Comparison of ENCODE assay signal across 8 mouse cellular contexts in genomic region chr19:16328074-16328850, GRCm38 (mm10).
A peak's percentile ranks its signal among the peaks of the same experiment; 100 is the strongest.
DNase-seq lines count a peak whose midpoint lies in the region; ATAC-seq and TF ChIP-seq lines count a peak whose summit lies in the region.

No protein-coding gene starts in this region.

- no peaks in the 10 kb centered on the region for H3K27me3 ChIP-seq in thymus, adult 2 months (ENCODE audit: control insufficient read depth, insufficient read depth, low read length)
- H3K27me3 ChIP-seq in heart, embryonic 15.5 days: no peaks in the 10 kb centered on the region
- no peaks in the 10 kb centered on the region for H3K27me3 ChIP-seq in spleen, adult 2 months (ENCODE audit: control insufficient read depth, insufficient read depth, low read length)

- peak; percentile 6 for DNase-seq in thymus, adult 2 months
- DNase-seq in thymus, postnatal 10 days (ENCODE audit: low spot score in 2 of 2): no peak
- DNase-seq in cerebellum, adult 11 months: peak; percentile 81
- peak; percentile 83 to 86 for DNase-seq in kidney, postnatal 4 days
- DNase-seq in spleen, adult 2 months (ENCODE audit: low read depth in 1 of 2, low spot score in 2 of 2): peak; percentile 60 to 77
- DNase-seq in gastrocnemius, postnatal 4 days (ENCODE audit: low spot score in 2 of 2): no peak

- H3K4me1 ChIP-seq in thymus, adult 2 months (replicated peaks; ENCODE audit: control insufficient read depth, insufficient read depth, low read length): no peaks in the 10 kb centered on the region
- H3K4me1 ChIP-seq in heart, embryonic 15.5 days (replicated peaks): peaks cover 46% of the 10 kb centered on the region
- H3K4me1 ChIP-seq in spleen, adult 2 months (ENCODE audit: control insufficient read depth, insufficient read depth, insufficient read length): peaks cover 12% of the 10 kb centered on the region; the same call in 1 of the 2 replicates

- H3K27ac ChIP-seq in thymus, adult 2 months (ENCODE audit: control insufficient read depth, insufficient read depth, low read length): no peak overlapping the region
- peak overlapping the region; percentile 33; the same call in 1 of the 2 replicates for H3K27ac ChIP-seq in heart, embryonic 15.5 days
- no peak overlapping the region for H3K27ac ChIP-seq in spleen, adult 2 months (ENCODE audit: insufficient read depth, low read length)

- WGBS in thymus, adult 2 months: 73% methylated on average over 7 of the region's 7 CpGs
- WGBS in heart, embryonic 15.5 days: 43% methylated on average over 7 of the region's 7 CpGs
- WGBS in spleen, adult 2 months: 66% methylated on average over 7 of the region's 7 CpGs

- ATAC-seq in heart, embryonic 15.5 days (replicated peaks; ENCODE audit: insufficient number of reproducible peaks, insufficient read depth, low FRiP score, low read depth): no peak
- peak; percentile 29; the same call in 1 of the 2 replicates for ATAC-seq in megakaryocyte progenitor cell, adult 5-6 weeks (replicated peaks; ENCODE audit: poor library complexity)

- H3K4me2 ChIP-seq in heart, embryonic 15.5 days: no peak overlapping the region

- no peaks in the 10 kb centered on the region for H3K9me3 ChIP-seq in heart, embryonic 15.5 days (replicated peaks)

- no peak for TF ChIP-seq CTCF in thymus, adult 2 months (IDR thresholded peaks at IDR 0.05; ENCODE audit: borderline replicate concordance, control insufficient read depth, extremely low read depth, insufficient read depth, low read length, poor library complexity)
- TF ChIP-seq CTCF in spleen, adult 2 months (IDR thresholded peaks at IDR 0.05; ENCODE audit: extremely low read depth, insufficient read depth, insufficient read length, insufficient replicate concordance): no peak

- no peak overlapping the region for H3K4me3 ChIP-seq in thymus, adult 2 months (ENCODE audit: control insufficient read depth, insufficient read depth, low read length)
- no peak overlapping the region for H3K4me3 ChIP-seq in heart, embryonic 15.5 days
- no peak overlapping the region for H3K4me3 ChIP-seq in spleen, adult 2 months (ENCODE audit: extremely low read depth, insufficient read depth, insufficient read length)

- H3K36me3 ChIP-seq in thymus, adult 2 months (ENCODE audit: control insufficient read depth, insufficient read depth, low read length): no peaks in the 10 kb centered on the region
- no peaks in the 10 kb centered on the region for H3K36me3 ChIP-seq in heart, embryonic 15.5 days
- no peaks in the 10 kb centered on the region for H3K36me3 ChIP-seq in spleen, adult 2 months (ENCODE audit: control insufficient read depth, insufficient read depth, low read length)

- TF ChIP-seq POLR2A in thymus, adult 2 months (IDR thresholded peaks at IDR 0.05; ENCODE audit: control insufficient read depth, extremely low read depth, insufficient read depth, low read length, poor library complexity): no peak
- no peak for TF ChIP-seq POLR2A in spleen, adult 2 months (IDR thresholded peaks at IDR 0.05; ENCODE audit: low read depth, low read length)

- no peak overlapping the region for H3K9ac ChIP-seq in heart, embryonic 15.5 days

Comparison
In these comparisons a context has a peak if more than half of its experiments do, and no peak if none do; other contexts are left out.
1. DNase-seq: peak in thymus, adult 2 months (single experiment), cerebellum, adult 11 months (single experiment), kidney, postnatal 4 days (2 of 2) and spleen, adult 2 months (2 of 2); none in thymus, postnatal 10 days (0 of 2) and gastrocnemius, postnatal 4 days (0 of 2).